Mouse (Mus musculus) liver, adult 2 months (tissue): ENCODE data around the gene Sowahc.

ENCODE experiments used
- CTCF ChIP-seq: fragments of 200-500 bp; IDR thresholded peaks from 2 replicates; pipeline ENCODE4 v1.5.1; 2011; ENCODE audit warnings: low read depth, low read length, control low read depth
- POLR2A ChIP-seq: fragments of 200-500 bp; IDR thresholded peaks from 2 replicates; pipeline ENCODE4 v1.6.1; 2011; ENCODE audit warnings: low read length, control low read depth; ENCODE audit not compliant: insufficient read depth; ENCODE audit errors: extremely low read depth

- no peak for TF ChIP-seq CTCF
- TF ChIP-seq POLR2A: no peak
Observed at GRCm38 (mm10) chr10:59223890-59224289, 2.1 kb downstream of the Sowahc start.
